Mouse (Mus musculus) gastrocnemius, postnatal 10 days (tissue): ENCODE results near the gene Efna4. TPM values are rescaled to one million over a fixed set of nuclear protein-coding genes. Genes with fewer than 3 reads are reported as not detected.
A peak's percentile ranks its signal among the peaks of the same experiment; 100 is the strongest.

ENCODE experiments used
- DNase-seq: peaks from one replicate; pipeline ENCODE4 v3.0.0; 2021; ENCODE audit warnings: mixed read lengths
- total RNA-seq, 2 experiments: library from RNA; stranded (reverse); gene quantifications; 2 replicates each; pipeline ENCODE4 v1.2.3; 2021

Efna4 gene
- total RNA-seq, 2 experiments from 2014 or later: 0.82 to 1.9 TPM

DNA sequence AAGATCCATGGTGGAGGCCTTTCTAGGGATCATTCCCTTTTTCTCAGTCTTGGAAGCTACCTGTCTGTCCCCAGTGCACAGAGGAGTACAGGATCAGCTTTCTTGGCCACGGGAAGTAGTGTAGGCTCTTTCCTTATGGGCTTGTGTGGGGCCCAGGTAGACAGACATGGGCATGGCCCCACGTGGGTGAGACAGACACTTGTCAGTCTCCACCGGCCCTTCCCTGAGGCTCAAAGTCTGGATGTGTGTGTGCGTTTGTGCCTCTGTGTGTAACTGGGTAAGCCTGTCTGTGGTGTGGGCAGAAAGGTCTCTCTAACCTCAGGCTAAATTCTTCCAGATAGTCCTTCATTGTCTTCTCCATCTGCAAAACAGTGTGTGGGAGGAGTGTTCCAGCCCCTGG is 32.7 kb downstream of the Efna4 start:
- no peak for DNase-seq

DNA sequence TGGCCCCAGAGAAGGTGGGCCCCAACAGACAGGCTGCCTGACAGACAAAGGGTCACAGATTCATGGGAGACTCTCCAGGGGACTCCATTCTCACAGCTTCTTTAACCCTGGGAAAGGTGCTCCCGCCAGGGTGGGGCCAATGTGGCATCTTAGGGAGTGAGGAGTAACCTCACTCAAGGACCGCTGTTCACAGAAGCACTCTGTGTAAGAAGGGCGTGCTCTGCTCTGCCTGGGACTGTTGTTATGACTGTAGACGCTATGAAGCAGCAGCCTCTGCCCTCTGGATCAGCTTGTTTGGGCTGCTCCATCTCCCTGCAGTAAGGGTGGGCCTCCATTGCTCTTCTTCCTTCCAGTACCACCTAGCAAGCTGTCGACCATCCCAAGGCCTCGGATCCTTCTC is 33.4 kb downstream of the Efna4 start:
- DNase-seq: no peak

DNA sequence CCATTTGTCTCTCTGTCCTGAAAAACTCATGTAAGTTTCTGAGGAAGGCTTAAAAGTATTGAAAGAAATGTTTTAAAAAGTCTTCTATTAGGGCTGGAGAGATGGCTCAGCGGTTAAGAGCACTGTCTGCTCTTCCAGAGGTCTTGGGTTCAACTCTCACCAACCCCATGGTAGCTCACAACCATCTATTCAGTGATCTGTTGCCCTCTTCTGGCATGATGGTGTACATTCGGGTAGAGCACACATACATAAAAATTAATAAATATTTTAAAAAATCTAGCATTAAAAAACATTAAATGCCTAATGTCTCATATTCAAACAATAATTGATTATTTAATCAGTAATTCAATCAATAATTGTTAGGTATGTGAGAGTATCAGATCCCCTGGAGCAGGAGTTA is 37.3 kb downstream of the Efna4 start:
- DNase-seq: no peak

DNA sequence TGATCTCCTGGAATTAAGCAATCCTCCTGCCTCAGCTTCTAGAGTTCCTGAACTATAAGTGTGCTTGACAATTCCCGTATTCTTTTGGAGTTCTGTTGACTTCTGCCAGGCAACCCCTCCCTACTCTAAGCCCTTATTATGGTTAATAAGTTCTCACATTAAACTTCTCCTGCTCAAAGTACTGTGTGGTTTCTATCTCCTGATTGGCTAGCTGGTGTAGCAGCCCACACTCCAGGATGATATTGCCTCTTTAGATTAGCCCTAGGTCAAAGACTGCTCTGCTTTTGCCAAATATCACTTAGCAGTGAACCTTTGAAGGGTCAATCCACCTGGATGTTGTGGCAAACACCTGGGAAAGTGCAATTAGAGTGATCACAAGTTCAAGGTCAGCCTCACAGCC is 37.8 kb downstream of the Efna4 start:
- no peak for DNase-seq

DNA sequence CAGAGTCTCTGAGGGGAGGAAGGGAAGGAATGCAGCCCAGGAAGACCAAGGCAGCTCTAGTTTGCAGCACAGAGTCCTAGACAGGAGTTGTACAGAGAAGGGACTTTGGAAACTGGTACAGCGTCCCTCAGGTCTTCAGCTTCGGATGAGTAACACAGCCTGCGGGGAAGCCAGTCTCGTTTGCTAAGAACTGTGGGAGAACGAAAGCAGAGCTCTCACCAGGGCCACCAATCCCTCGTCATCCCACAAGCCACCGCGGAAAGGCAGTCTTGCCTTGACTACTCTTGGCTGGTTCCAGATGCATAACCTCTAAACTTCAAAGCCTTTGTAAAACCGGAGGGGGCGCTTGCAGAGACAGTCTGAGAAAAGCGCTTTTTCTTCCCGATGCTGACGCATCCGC is 38.3 kb downstream of the Efna4 start:
- DNase-seq: no peak

DNA sequence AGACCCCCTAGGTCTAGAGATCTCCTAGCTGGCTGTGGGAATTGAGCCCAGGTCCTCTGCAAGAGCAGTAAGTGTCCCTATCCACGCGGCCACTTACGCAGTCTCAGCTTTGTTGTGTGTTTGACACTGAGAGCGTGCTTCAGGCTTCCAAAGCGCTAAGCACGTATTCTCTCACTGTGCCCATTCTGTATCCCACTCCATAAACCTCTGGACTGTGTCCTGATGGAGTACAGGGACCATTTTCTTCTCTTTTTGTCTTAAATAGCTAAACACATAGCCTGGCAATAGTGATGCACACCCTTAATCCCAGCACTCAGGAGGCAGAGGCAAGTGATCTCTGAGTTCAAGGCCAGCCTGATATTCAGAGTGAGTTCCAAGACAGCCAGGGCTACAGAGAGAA is 38.9 kb downstream of the Efna4 start:
- DNase-seq: no peak

DNA sequence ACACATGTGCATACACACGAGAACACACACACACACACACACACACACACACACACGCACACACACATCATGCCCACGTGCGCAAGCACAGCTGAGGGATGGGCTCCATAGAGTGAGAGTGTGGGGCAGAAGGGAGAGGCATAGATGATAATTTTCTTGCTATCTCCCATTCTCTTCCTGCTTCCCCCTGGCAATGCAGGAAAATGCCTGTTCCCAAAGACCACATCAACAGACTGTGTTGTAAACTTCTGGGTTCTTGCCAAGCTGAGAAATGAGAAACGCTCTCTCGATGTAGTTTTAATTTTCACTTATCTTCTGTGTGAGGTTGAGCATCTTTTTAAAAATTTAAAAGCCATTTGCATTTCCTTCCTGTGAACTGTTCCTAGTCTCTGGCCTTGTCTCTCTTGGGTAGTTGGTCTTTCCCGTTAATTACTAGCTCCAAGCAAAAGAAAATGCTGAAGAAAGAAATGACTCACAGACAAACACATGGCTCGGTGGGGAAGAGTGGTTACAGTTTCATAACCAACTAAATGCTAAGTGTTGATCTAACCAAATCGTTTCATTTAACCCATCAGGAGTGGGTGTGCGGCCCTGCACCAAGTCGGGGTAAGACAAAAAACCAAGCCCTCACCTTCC is 40.9 kb downstream of the Efna4 start:
- DNase-seq: no peak

DNA sequence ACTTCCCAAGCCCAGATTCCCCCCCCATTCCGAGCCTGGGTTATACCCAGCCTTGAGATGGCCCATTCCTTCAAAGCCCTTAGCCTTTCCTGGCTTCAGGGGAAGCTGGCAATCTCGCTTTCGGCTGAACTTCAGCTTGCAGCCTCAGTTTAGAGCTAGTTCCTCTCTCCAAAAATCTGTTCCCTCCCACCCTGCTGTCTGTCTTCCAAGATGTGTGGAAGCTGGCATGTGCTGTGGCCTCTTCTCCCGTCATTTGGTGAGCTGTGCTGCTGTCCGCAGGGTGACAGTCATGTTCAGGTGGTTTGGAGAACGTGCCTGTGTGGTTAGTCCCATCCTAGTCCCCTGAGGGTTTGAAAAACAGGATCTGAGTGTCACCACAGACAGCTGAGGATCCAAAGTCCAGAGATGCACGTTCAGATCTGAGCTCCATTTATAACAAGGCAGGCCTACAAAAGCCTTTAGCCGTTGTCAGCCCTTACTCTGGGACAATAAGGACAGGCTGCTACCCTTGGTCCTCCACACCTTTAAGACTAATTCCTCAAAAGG is 42.1 kb downstream of the Efna4 start:
- DNase-seq: no peak

DNA sequence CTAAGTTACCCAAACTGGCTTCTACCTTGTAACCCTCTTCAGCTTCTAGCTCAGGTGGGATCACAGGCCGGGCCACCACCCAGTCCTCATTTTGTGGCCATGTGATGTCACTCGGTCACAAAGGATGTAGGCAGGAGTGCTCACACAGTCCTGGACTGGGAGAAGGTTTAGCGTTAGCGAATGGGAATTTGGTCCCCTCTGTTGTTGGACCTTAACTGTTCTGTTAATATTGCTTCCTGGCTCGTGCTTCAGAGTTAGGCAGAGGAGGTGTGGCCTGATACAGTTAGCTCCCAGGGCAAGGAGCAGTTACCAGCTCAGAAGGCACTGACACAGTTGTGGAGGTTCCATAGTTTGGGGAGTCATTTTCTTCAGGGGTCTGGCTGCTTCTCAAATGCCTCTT is 43.6 kb downstream of the Efna4 start:
- DNase-seq: no peak

DNA sequence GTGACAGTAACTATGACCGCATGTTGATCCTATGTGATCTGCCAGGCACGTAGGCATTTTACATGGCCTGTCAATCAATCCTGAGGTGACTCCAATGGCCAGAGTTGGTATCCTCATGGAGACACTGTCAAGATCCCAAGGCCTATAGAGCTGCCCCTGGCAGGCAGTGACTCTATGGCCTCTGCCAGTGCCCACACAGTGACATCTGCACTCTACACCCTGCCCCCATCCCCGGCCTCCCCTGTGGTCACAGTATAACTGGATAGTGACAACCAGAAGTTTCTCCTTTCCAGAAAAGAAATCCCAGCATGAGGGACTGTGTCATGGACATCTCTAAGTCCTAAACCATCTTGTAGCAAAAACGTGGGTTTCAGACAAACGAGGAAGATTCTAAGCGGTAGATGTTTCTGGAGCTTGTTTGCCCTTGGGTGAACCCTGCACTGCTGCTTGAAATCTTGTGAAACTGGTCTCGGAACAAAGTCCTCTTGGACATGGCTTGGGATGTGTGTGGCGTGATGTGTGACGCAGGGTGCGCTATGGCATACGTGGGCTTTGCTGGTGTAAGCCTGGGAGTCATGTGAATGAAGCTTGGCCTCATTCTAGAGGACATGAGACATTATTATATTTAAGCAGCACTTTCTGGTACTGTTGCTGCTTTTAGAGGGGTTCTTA is 44.4 kb downstream of the Efna4 start:
- DNase-seq: no peak

DNA sequence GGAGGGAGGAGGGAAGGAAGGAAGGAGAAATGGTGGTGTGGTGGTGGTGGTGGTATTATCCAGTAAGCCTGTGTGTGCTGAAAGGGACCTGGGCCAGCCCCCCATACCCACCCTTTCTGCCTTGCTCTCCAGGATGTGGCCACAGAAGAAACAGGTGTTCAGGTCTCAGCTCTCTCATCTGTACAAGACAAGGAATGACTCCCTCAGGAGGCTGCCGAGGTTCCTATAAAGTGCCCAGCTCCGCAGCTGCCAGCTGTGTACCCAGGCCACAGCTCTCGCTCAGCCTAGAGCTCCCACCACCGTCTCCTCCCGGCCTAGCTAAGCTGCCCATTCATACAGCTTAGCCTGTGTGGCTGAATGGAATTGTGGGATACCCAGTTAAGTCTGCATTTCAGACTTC is 45.5 kb downstream of the Efna4 start:
- no peak for DNase-seq

DNA sequence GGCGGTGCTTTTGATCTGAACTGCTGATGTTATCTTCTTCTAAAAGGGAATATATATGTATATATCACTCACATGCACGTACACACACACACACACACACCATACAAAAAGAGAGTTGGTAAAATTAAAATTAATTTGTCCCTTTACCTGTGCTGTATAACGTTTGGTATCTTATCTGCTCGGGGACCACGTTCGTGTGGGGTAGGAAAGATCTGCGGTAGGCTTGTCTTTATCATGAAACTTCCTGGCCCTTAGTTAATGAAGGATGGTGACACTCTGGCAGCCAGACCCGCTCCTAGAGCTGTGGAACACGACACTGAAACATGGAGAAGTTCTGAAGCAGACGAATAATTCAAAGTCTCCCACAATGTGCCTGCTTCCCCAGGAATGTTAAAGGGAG is 46.0 kb downstream of the Efna4 start:
- DNase-seq: no peak

DNA sequence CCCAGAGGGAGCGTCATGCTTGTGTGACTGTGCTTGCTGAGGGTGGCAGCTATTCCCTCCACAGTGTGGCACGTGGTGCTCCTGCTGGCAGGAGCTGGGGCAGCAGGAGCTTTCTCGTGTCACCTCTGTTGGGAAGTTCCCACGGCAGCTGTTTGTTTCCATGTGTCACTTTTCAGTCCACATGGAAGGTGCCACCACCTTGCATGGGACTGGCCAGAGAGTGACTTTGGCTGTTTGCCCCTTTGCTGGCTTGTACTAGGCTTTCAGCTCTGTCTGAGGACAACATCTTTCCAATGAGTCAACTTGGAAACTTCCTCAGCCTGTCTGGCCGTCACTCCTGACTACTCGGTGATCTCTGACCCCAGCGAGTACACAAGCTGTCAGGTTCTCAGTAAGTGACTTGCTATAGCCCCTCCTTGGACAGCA is 49.3 kb downstream of the Efna4 start:
- peak; percentile 36 for DNase-seq

DNA sequence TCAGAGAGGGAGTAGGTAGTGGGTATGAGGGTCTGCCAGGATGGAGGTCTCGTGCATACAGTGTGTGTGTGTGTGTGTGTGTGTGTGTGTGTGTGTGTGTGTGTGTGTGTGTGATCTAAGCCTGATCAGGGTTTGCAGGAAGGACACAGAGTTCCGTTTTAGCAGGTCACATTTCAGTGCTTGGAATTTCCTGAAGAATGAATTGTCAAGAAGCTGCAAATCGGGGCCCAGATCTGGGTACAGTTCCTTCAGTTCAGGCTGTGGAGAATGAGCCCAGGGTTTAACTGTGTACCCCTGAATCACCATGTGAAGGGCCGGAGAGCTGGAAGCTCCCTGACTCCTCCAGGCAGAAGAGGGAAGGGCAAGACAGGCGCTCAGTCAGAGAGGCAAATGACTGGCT is 50.5 kb downstream of the Efna4 start:
- DNase-seq: no peak

DNA sequence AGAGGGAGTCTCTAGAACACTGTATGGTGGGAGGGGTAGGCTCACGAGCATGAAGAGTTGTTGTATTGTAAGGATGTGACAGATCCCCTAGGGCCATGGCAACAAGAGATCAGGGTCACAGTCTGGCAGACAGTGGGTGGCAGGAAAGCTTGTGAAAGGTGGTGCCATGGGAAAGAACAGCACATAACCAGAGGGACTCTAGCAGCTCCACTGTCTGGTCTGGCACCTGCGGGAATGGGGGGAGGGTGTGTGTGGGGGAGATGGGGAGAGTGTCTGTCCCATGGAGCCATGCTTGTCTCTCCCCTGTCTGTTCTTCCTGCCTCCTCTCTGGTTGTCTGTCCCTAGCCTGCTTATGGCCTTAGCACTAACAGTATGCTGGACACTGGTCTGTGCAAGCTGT is 52.3 kb downstream of the Efna4 start:
- no peak for DNase-seq

DNA sequence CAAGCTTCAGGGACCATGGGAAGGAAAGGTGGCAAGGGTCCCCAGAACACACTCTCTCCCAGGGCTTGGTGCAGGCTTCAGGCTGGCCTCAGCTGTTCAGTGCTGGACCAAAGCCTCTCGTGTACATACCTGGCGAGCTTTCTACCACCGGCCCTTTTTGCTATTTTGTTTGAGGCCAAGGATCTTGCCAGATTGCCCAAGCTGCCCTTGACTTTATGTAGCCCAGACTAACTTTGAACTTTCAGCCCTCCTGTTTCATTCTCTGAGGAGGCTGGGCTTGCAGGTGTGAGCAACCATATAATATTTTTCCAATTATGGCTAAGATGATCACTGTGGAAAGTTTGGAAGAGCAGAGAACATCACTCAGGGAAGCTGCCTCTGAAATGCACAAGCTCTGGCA is 53.6 kb downstream of the Efna4 start:
- no peak for DNase-seq

Other genes starting within 250 kb of the Efna4 start
- gene Rusc1, start 244.7 kb downstream of the Efna4 start, total RNA-seq: 1 to 10 TPM; 9.7 to 9.9 TPM
- not detected for gene Gm43738, start 236.9 kb downstream of the Efna4 start, total RNA-seq
- gene Fdps, start 236.1 kb downstream of the Efna4 start, total RNA-seq: 10 to 100 TPM; 33.7 to 35.5 TPM
- under 1 TPM in 1 of 2 experiments, not detected in 1; 0.41 TPM for gene Pklr, start 201.9 kb downstream of the Efna4 start, total RNA-seq
- 1 to 10 TPM in 1 of 2 experiments, under 1 TPM in 1; 0.12 to 1.1 TPM for gene Hcn3, start 177.8 kb downstream of the Efna4 start, total RNA-seq
- gene Clk2, start 173.2 kb downstream of the Efna4 start, total RNA-seq: 10 to 100 TPM; 21.5 to 32.6 TPM
- gene Scamp3, start 160.6 kb downstream of the Efna4 start, total RNA-seq: 10 to 100 TPM; 36.7 to 40.0 TPM
- gene Fam189b, start 154.9 kb downstream of the Efna4 start, total RNA-seq: 10 to 100 TPM; 11.1 to 12.9 TPM
- 10 to 100 TPM; 20.6 to 24.5 TPM for gene Gba, start 135.1 kb downstream of the Efna4 start, total RNA-seq
- gene Thbs3, start 122.8 kb downstream of the Efna4 start, total RNA-seq: 10 to 100 TPM; 46.2 to 61.5 TPM
- gene Mtx1, start 110.9 kb downstream of the Efna4 start, total RNA-seq: 10 to 100 TPM; 55.2 to 57.3 TPM
- gene Muc1, start 109.0 kb downstream of the Efna4 start, total RNA-seq: under 1 TPM; 0.16 to 0.63 TPM
- 10 to 100 TPM; 78.1 to 93.1 TPM for gene Krtcap2, start 92.1 kb downstream of the Efna4 start, total RNA-seq
- under 1 TPM; 0.70 to 0.86 TPM for gene Trim46, start 91.7 kb downstream of the Efna4 start, total RNA-seq
- 10 to 100 TPM; 47.4 to 54.9 TPM for gene Dpm3, start 78.7 kb downstream of the Efna4 start, total RNA-seq
- 10 to 100 TPM; 19.0 to 28.7 TPM for gene Slc50a1, start 67.5 kb downstream of the Efna4 start, total RNA-seq
- gene Efna1, start 56.9 kb downstream of the Efna4 start, total RNA-seq: 10 to 100 TPM; 21.1 to 26.3 TPM
- gene Efna3, start 15.1 kb downstream of the Efna4 start, total RNA-seq: not detected
- gene Adam15, start 12.0 kb upstream of the Efna4 start, total RNA-seq: 10 to 100 TPM; 32.6 to 48.1 TPM
- not detected for gene Dcst2, start 23.9 kb upstream of the Efna4 start, total RNA-seq
- under 1 TPM; 0.12 to 0.14 TPM for gene Dcst1, start 27.2 kb upstream of the Efna4 start, total RNA-seq
- 10 to 100 TPM; 19.1 to 21.8 TPM for gene Zbtb7b, start 56.7 kb upstream of the Efna4 start, total RNA-seq
- under 1 TPM; 0.59 to 0.73 TPM for gene Lenep, start 64.8 kb upstream of the Efna4 start, total RNA-seq
- 10 to 100 TPM; 25.8 to 29.5 TPM for gene Flad1, start 73.8 kb upstream of the Efna4 start, total RNA-seq
- gene Cks1b, start 80.4 kb upstream of the Efna4 start, total RNA-seq: 10 to 100 TPM; 19.7 to 22.3 TPM
- gene Shc1, start 80.4 kb upstream of the Efna4 start, total RNA-seq: 10 to 100 TPM; 50.0 to 57.8 TPM
- gene Pygo2, start 92.2 kb upstream of the Efna4 start, total RNA-seq: 10 to 100 TPM; 15.9 to 22.2 TPM
- gene Pbxip1, start 98.7 kb upstream of the Efna4 start, total RNA-seq: 100 to 1,000 TPM; 155 to 167 TPM
- 1 to 10 TPM; 9.8 to 9.9 TPM for gene Pmvk, start 116.5 kb upstream of the Efna4 start, total RNA-seq
- 10 to 100 TPM in 1 of 2 experiments, 1 to 10 TPM in 1; 6.9 to 11.9 TPM for gene Kcnn3, start 182.1 kb upstream of the Efna4 start, total RNA-seq